Mouse (Mus musculus): Measurements from ENCODE around the gene Vps4b. TPM values are rescaled to one million over a fixed set of nuclear protein-coding genes. Genes with fewer than 3 reads are reported as not detected.

The Vps4b gene
- polyA plus RNA-seq, 1 experiment from 2014 or later, result 74.8 TPM

GRCm38 (mm10) chr1:106760750-106761149, 35.8 kb downstream of the Vps4b start:
- H3K4me3 ChIP-seq (ENCODE audit: low read depth, low read length), result no peak overlapping the region
- H3K27ac ChIP-seq (ENCODE audit: low read depth), result no peak overlapping the region; the same call in 1 of the 2 replicates
- H3K9me3 ChIP-seq (ENCODE audit: control insufficient read depth, low read length), result no peaks in the 10 kb centered on the region
- H3K36me3 ChIP-seq (ENCODE audit: control insufficient read depth, insufficient read depth, low read length), result peaks cover 11% of the 10 kb centered on the region
- H3K27me3 ChIP-seq (replicated peaks; ENCODE audit: control insufficient read depth, insufficient read depth, low read length), result no peaks in the 10 kb centered on the region
- no peak for ATAC-seq (replicated peaks; ENCODE audit: low FRiP score, low TSS enrichment, low read depth)
- no peak overlapping the region for H3K4me2 ChIP-seq (ENCODE audit: low read length)
- no peak for DNase-seq (ENCODE audit: low spot score)
- H3K4me1 ChIP-seq (replicated peaks; ENCODE audit: control insufficient read depth, insufficient read depth, low read length), result peaks cover 5% of the 10 kb centered on the region
- H3K9ac ChIP-seq (ENCODE audit: low read length), result no peak overlapping the region
- 82% methylated on average over 3 of the region's 3 CpGs for WGBS

- H3K9me3 ChIP-seq (ENCODE audit: control insufficient read depth, low read length), result no peaks in the 10 kb centered on the region
- no peaks in the 10 kb centered on the region for H3K27me3 ChIP-seq (replicated peaks; ENCODE audit: control insufficient read depth, insufficient read depth, low read length)
- peak within 1 kb of the TSS; percentile 97 for H3K4me2 ChIP-seq (ENCODE audit: low read length)
- peak within 1 kb of the TSS; percentile 64 for H3K9ac ChIP-seq (ENCODE audit: low read length)
- H3K4me1 ChIP-seq (replicated peaks; ENCODE audit: control insufficient read depth, insufficient read depth, low read length), result peaks cover 5% of the 10 kb centered on the region
- peak within 1 kb of the TSS; percentile 70 for H3K4me3 ChIP-seq (ENCODE audit: low read depth, low read length)
- DNase-seq (ENCODE audit: low spot score), result peak; percentile 97
- H3K36me3 ChIP-seq (ENCODE audit: control insufficient read depth, insufficient read depth, low read length), result peaks cover 4% of the 10 kb centered on the region; the same call in 1 of the 2 replicates
- H3K27ac ChIP-seq (ENCODE audit: low read depth), result peak within 1 kb of the TSS; percentile 90
- 3% methylated on average over 51 of the region's 51 CpGs for WGBS
- peak; percentile 96 for ATAC-seq (replicated peaks; ENCODE audit: low FRiP score, low TSS enrichment, low read depth)
Observed at GRCm38 (mm10) chr1:106759572-106760435, 36.7 kb downstream of the Vps4b start, which contains the start of gene Kdsr. Kdsr (minus strand) TSS chr1:106759727.

GRCm38 (mm10) chr1:106758734-106759571, 37.6 kb downstream of the Vps4b start:
- H3K9ac ChIP-seq (ENCODE audit: low read length), result peak overlapping the region; percentile 55
- DNase-seq (ENCODE audit: low spot score), result peak; percentile 66

GRCm38 (mm10) chr1:106756633-106757032, 39.9 kb downstream of the Vps4b start:
- no peak overlapping the region for H3K9ac ChIP-seq (ENCODE audit: low read length)
- ATAC-seq (replicated peaks; ENCODE audit: low FRiP score, low TSS enrichment, low read depth) (no peak), DNase-seq (ENCODE audit: low spot score) (no peak)
- no peak overlapping the region for H3K4me3 ChIP-seq (ENCODE audit: low read depth, low read length)
- H3K4me1 ChIP-seq (replicated peaks; ENCODE audit: control insufficient read depth, insufficient read depth, low read length), result peaks cover 5% of the 10 kb centered on the region
- H3K4me2 ChIP-seq (ENCODE audit: low read length), result no peak overlapping the region
- 60% methylated on average over 4 of the region's 4 CpGs for WGBS
- H3K36me3 ChIP-seq (ENCODE audit: control insufficient read depth, insufficient read depth, low read length), result peaks cover 8% of the 10 kb centered on the region; the same call in 1 of the 2 replicates
- no peak overlapping the region for H3K27ac ChIP-seq (ENCODE audit: low read depth)
- H3K27me3 ChIP-seq (replicated peaks; ENCODE audit: control insufficient read depth, insufficient read depth, low read length), result no peaks in the 10 kb centered on the region
- no peaks in the 10 kb centered on the region for H3K9me3 ChIP-seq (ENCODE audit: control insufficient read depth, low read length)

More at GRCm38 (mm10) chr1:106758734-106759571, 37.6 kb downstream of the Vps4b start:
- Histone ChIP-seq H3K4me2 (ENCODE audit: low read length) (peak overlapping the region; percentile 97), H3K4me1 (replicated peaks; ENCODE audit: control insufficient read depth, insufficient read depth, low read length) (peaks cover 5% of the 10 kb centered on the region), H3K27ac (ENCODE audit: low read depth) (peak overlapping the region; percentile 90), H3K9me3 (ENCODE audit: control insufficient read depth, low read length) (no peaks in the 10 kb centered on the region), H3K27me3 (replicated peaks; ENCODE audit: control insufficient read depth, insufficient read depth, low read length) (no peaks in the 10 kb centered on the region), H3K36me3 (ENCODE audit: control insufficient read depth, insufficient read depth, low read length) (peaks cover 6% of the 10 kb centered on the region; the same call in 1 of the 2 replicates), H3K4me3 (ENCODE audit: low read depth, low read length) (peak overlapping the region; percentile 70)
- 2% methylated on average over 34 of the region's 34 CpGs for WGBS
- ATAC-seq (replicated peaks; ENCODE audit: low FRiP score, low TSS enrichment, low read depth), result peak; percentile 73

- WGBS, result 93% methylated on average over 5 of the region's 5 CpGs
- H3K4me1 ChIP-seq (replicated peaks; ENCODE audit: control insufficient read depth, insufficient read depth, low read length), result no peaks in the 10 kb centered on the region
- H3K27ac ChIP-seq (ENCODE audit: low read depth), result no peak overlapping the region
- DNase-seq (ENCODE audit: low spot score) (no peak), ATAC-seq (replicated peaks; ENCODE audit: low FRiP score, low TSS enrichment, low read depth) (no peak)
- H3K36me3 ChIP-seq (ENCODE audit: control insufficient read depth, insufficient read depth, low read length), result peaks cover 16% of the 10 kb centered on the region
- H3K4me3 ChIP-seq (ENCODE audit: low read depth, low read length), result no peak overlapping the region
- no peaks in the 10 kb centered on the region for H3K9me3 ChIP-seq (ENCODE audit: control insufficient read depth, low read length)
- H3K9ac ChIP-seq (ENCODE audit: low read length), result no peak overlapping the region
- no peaks in the 10 kb centered on the region for H3K27me3 ChIP-seq (replicated peaks; ENCODE audit: control insufficient read depth, insufficient read depth, low read length)
- H3K4me2 ChIP-seq (ENCODE audit: low read length), result no peak overlapping the region
Observed at GRCm38 (mm10) chr1:106752013-106752412, 44.5 kb downstream of the Vps4b start.

- H3K4me3 ChIP-seq (ENCODE audit: low read depth, low read length), result no peak overlapping the region
- peaks cover 24% of the 10 kb centered on the region for H3K36me3 ChIP-seq (ENCODE audit: control insufficient read depth, insufficient read depth, low read length)
- WGBS, result 85% methylated on average over 1 of the region's 1 CpGs
- H3K4me2 ChIP-seq (ENCODE audit: low read length), result no peak overlapping the region
- ATAC-seq (replicated peaks; ENCODE audit: low FRiP score, low TSS enrichment, low read depth), result no peak
- no peaks in the 10 kb centered on the region for H3K9me3 ChIP-seq (ENCODE audit: control insufficient read depth, low read length)
- H3K4me1 ChIP-seq (replicated peaks; ENCODE audit: control insufficient read depth, insufficient read depth, low read length), result no peaks in the 10 kb centered on the region
- no peak for DNase-seq (ENCODE audit: low spot score)
- H3K27me3 ChIP-seq (replicated peaks; ENCODE audit: control insufficient read depth, insufficient read depth, low read length), result no peaks in the 10 kb centered on the region
- no peak overlapping the region for H3K27ac ChIP-seq (ENCODE audit: low read depth)
- H3K9ac ChIP-seq (ENCODE audit: low read length), result no peak overlapping the region
Observed at GRCm38 (mm10) chr1:106750656-106751055, 45.9 kb downstream of the Vps4b start.

- DNase-seq (ENCODE audit: low spot score) (no peak), ATAC-seq (replicated peaks; ENCODE audit: low FRiP score, low TSS enrichment, low read depth) (no peak)
- WGBS, result 90% methylated on average over 6 of the region's 6 CpGs
- H3K4me1 ChIP-seq (replicated peaks; ENCODE audit: control insufficient read depth, insufficient read depth, low read length), result no peaks in the 10 kb centered on the region
- H3K9me3 ChIP-seq (ENCODE audit: control insufficient read depth, low read length), result no peaks in the 10 kb centered on the region
- H3K4me2 ChIP-seq (ENCODE audit: low read length), result no peak overlapping the region
- no peak overlapping the region for H3K4me3 ChIP-seq (ENCODE audit: low read depth, low read length)
- peaks cover 21% of the 10 kb centered on the region for H3K36me3 ChIP-seq (ENCODE audit: control insufficient read depth, insufficient read depth, low read length)
- no peak overlapping the region for H3K27ac ChIP-seq (ENCODE audit: low read depth)
- no peak overlapping the region for H3K9ac ChIP-seq (ENCODE audit: low read length)
- no peaks in the 10 kb centered on the region for H3K27me3 ChIP-seq (replicated peaks; ENCODE audit: control insufficient read depth, insufficient read depth, low read length)
Observed at GRCm38 (mm10) chr1:106748555-106749315, 47.8 kb downstream of the Vps4b start.

- 95% methylated on average over 6 of the region's 6 CpGs for WGBS
- Histone ChIP-seq H3K4me3 (ENCODE audit: low read depth, low read length) (no peak overlapping the region), H3K9me3 (ENCODE audit: control insufficient read depth, low read length) (no peaks in the 10 kb centered on the region), H3K4me2 (ENCODE audit: low read length) (no peak overlapping the region), H3K27ac (ENCODE audit: low read depth) (no peak overlapping the region), H3K36me3 (ENCODE audit: control insufficient read depth, insufficient read depth, low read length) (peaks cover 32% of the 10 kb centered on the region), H3K4me1 (replicated peaks; ENCODE audit: control insufficient read depth, insufficient read depth, low read length) (no peaks in the 10 kb centered on the region), H3K27me3 (replicated peaks; ENCODE audit: control insufficient read depth, insufficient read depth, low read length) (no peaks in the 10 kb centered on the region), H3K9ac (ENCODE audit: low read length) (no peak overlapping the region)
- DNase-seq (ENCODE audit: low spot score), result no peak
- no peak for ATAC-seq (replicated peaks; ENCODE audit: low FRiP score, low TSS enrichment, low read depth)
Observed at GRCm38 (mm10) chr1:106742980-106743379, 53.5 kb downstream of the Vps4b start.
